Mouse (Mus musculus) T-helper 2 cell (primary cell): Measurements from ENCODE around the gene Kif22.

Experiments
- in situ Hi-C: fragments of 300-600 bp; cut with MboI, MseI; formaldehyde crosslinking; loops from one replicate; pipeline ENCODE4 v1.15.1; 2025; ENCODE audit warnings: high pct_unique_total_duplicates

The Kif22 gene

DNA sequence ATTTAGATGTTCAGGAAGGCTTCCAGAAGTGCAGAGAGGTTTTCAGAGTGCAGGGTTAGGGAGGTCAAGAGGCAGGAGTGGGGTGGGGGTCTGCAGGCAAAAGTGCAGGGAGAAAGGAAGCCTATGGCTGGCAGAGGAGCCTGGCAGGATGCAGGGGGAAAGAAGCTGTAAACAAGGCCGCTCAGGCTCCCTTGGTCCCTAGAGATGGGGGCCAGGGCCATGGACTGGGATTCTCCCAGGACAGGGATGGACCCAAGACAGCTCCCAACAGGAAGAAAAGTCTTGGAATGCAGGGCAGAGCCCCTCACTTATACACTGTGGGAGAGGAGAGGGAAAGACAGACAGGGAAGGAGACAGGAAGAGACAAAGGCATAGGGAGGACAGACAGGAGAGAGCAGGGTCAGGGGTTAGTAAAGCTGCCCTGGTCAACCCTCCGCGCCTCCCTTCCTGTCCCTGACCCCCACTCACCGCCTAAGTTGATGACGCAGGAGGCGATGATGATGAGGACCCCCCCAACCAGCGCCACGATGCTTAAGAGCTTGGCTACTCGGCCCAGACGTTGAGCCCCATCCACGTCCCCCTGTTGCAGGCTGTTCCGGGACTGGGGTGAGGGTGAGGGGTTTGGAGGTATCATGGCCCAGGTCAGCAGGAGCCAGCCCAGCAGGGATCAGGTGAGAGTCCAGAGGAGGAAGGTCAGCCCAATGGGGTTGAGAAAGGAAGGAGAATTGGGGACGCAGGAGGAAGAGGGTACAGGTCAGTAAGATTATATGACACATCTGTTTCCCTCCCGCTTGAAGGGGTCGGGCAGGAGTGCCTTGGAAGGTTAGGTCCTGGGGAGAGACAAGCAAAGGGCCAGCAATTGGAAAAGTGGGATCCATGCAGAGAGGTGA is 23.6 kb downstream of the Kif22 start:
- in situ Hi-C loops: loop anchor here (25.0 kb wide), 1 partner anchor 831 kb away; no protein-coding TSS in a partner anchor

DNA sequence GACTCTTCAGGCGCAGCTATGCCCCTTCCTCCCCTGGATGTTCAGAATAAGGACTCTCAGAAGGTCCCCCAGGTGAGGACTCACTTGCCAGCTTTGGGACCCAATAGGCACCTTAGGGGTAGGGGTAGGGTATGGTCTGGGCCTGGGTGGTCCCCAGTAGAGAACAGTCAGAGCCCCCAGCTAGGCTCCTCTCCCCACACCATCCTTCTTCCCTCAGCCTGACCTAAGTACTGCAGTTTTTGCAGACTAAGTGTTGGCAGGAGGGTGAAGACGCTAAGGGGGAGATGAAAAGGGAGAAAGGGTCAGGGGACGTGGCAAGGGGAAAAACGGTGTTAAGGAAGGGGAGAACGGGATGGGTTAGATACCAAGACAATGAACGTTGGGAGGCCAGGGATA is 24.3 kb downstream of the Kif22 start:
- in situ Hi-C loops: loop anchor here (25.0 kb wide), 1 partner anchor 831 kb away; no protein-coding TSS in a partner anchor

DNA sequence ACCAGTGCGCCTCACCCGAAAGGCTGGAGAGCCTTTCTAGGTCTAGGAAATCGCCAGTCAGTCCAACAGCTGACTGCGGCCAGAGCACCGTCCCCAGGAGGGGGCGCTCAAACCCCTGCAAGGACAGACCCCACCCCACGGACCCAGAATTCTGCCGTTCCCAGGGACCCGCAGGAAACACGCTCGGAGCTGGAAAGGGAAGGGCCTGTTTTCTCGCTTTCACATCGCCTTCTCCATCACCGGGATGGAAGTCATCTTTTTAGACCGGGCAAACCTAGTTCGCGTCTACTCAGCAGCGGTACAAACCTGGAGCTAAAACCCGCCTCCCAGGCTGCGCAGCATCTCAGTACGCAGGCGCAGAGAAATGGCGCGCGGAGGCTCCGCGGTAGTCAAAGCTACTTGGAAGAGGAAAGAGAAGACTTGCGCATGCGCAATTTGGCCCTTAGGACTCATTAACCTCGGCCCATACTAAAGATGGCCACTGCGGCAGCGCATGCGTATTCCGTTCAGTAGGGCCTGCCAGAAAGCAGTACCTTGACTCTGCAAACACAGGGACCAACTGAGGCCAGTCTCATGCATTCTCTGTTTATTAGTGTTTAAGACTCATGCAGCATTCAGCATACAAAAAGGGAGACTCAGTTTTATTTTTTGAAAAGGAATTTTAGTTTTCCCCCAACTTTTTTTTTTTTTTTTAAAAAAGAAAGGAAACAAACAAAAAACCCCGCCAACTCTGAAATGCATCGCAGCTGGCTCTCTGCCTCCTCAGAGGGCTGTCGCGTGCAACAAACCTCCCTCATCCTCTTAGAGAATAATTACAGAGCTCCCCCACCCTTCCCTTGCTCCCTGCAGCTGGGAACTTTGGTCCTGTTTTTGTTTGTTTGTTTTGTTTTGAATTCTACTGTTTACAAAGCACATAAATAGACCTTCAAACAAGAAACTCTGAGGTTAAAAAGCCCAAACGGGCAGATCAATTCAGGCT is 25.0 kb downstream of the Kif22 start, which contains the start of gene Pagr1a:
TSS of gene Pagr1a (minus strand) at position 382 of the 979 bp plus-strand sequence.
- in situ Hi-C loops: loop anchor here (25.0 kb wide), 1 partner anchor 830 kb away; no protein-coding TSS in a partner anchor

DNA sequence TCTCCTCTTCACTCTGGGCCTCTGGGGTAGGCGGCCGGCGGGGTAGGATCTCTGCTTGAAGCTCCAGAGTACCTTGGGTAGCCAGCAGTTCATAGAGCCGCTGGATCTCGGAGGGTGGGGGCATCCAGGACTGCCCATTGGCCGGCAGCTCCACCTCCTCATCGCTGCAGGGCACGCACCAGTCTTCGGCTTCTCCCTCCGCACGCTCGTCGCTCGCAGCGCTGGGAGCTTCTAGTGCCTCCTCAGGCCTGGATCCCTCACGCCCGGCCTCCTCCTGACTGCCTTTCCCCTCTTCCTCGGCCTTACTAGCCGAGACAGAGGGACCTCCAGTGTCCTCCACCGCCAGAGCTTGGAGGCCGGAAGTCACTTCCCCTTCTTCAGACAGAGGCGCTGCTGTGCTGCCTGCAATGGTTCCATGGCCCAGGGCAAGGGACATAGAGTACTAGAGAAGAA is 25.8 kb downstream of the Kif22 start:
- in situ Hi-C loops: loop anchor here (25.0 kb wide), 1 partner anchor 829 kb away; no protein-coding TSS in a partner anchor

DNA sequence TGATC is 26.0 kb downstream of the Kif22 start, which contains the start of gene Pagr1b:
TSS of gene Pagr1b (minus strand) at position 4 of the 5 bp plus-strand sequence.
- in situ Hi-C loops: loop anchor here (25.0 kb wide), 1 partner anchor 829 kb away; no protein-coding TSS in a partner anchor

DNA sequence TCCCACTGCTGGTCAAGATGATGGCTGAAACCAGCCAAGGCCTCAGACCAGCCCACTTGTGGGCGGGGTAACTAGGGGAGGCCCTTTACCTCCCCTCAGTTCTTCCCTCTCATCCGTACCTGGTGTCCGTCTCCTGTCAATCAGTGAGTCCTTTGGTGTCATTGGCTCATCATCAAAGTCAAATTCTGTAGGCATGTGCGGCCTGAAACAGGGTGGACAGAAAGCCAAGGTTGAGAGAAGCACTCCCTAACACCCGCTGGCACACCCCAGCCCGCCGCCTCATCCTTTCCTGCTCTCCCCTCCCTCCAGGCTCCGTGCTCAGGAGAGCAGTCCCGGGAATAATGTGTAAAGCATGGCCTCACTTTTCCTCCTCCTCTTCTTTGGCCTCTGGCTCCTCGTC is 26.2 kb downstream of the Kif22 start:
- in situ Hi-C loops: loop anchor here (25.0 kb wide), 1 partner anchor 829 kb away; no protein-coding TSS in a partner anchor

DNA sequence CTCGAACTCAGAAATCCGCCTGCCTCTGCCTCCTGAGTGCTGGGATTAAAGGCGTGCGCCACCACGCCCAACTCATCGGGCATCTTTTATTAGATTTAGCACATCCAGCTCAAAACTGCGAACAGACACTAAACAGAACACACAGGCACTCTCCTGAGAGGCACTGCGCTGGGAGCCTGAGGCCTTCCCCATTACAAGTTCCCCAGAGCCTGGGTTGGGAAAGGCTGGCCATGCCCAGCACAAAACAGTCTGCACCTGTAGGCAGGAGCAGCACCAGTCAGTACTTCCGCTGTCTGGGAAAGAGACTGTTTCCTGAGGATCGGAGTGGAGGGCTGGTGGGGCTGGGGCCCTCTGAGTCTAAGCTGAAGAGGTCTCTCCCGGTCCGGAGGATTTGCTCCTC is 27.3 kb downstream of the Kif22 start:
- in situ Hi-C loops: loop anchor here (25.0 kb wide), 1 partner anchor 828 kb away; no protein-coding TSS in a partner anchor

DNA sequence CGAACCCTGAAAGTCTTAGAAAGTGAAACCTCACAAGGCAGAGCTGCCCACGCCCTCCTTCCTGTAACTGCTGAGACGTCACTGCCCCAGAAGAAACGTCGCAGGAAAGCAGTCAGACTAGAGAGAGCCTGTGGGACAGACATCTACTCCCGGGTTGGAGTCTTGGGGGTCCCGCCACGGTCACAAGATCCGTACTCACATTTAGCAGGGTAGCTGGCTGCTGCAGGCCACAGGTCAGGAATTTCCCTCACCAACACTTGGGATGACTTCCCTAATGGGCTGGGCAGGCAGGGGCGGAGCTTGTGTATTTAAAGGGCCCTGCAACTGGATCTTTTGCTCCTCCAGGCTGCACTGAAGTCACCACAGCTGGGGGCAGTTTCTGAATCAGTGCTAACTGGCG is 28.0 kb downstream of the Kif22 start, which contains the start of gene Mvp:
TSS of gene Mvp (minus strand) at position 302 of the 400 bp plus-strand sequence.
- in situ Hi-C loops: loop anchor here (25.0 kb wide), 1 partner anchor 827 kb away; no protein-coding TSS in a partner anchor

DNA sequence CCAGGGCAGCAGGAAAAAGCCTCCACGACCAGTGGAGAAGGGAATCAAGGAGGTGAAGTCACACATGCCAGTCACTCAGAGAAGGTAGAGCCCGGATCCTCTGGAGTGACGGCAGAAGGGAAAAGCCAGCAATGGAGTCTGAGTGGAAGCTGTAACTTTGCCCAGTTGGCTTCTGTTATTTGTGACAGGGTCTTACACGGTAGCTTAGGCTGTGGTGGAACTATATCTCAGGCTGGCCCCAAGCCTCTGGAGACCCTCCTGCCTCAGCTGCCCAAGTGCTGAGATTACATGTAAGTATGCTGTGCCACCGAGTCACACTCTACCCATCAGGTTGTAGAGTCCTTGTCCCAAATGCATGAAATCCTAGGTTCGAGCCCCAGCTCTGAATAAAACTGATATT is 28.9 kb downstream of the Kif22 start:
- in situ Hi-C loops: loop anchor here (25.0 kb wide), 1 partner anchor 826 kb away; no protein-coding TSS in a partner anchor

DNA sequence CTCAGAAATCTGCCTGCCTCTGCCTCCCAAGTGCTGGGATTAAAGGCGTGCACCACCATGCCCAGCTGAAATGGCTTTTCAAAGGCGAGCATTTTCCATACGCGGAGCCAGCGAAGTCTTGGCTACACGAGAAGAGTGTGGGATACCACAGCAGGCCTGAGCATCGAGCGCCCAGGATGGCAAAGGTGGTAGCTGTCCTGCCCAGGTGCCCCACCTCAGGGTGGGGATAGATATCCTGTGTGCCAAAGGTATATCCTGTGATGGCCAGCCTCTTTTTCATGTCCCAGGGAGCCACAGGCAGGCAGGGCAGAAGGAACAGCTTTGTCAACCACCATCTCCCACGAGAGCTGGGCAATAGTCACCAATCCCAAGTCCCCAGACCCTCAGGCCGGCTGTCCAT is 29.4 kb downstream of the Kif22 start:
- in situ Hi-C loops: loop anchor here (25.0 kb wide), 1 partner anchor 826 kb away; no protein-coding TSS in a partner anchor

DNA sequence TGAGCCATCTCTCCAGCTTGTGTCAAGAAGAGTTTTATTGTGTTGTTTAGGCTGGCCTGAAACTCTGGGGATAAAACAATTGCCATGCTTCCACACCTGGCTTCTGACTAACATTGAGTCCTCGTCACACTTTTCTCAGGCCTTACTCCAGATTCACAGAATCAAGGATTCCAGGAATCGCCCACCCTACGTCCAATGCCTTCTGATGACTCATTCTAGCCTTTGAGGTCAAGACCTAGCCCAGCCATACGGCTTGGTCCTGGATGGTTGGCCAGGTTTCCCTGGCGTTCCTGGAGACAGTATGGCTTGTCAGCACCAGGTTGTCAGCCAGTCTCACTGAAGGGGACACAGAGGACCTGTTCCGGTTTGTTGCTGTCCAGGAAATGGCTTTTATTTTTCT is 29.9 kb downstream of the Kif22 start:
- in situ Hi-C loops: loop anchor here (25.0 kb wide), 1 partner anchor 825 kb away; no protein-coding TSS in a partner anchor

DNA sequence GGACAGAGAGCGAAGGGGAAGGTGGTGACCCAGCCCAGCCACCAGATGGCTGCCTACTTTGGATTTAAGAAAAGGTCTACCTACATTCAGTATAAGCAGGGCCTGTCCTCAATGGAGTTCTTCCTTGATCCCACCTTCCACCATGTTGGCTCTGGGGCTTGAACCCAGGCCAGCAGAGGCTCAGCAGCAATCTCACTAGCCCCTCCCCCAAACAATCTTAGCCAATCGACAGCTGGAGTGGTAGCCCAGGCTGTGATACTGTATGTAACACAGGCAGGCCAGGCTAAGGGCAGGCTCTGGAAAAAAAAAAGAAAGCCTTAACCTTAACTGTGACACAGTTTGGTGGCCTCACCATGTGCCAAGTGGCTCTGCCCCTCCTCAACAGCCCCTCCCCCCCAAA is 30.6 kb downstream of the Kif22 start:
- in situ Hi-C loops: loop anchor here (25.0 kb wide), 1 partner anchor 824 kb away; no protein-coding TSS in a partner anchor

DNA sequence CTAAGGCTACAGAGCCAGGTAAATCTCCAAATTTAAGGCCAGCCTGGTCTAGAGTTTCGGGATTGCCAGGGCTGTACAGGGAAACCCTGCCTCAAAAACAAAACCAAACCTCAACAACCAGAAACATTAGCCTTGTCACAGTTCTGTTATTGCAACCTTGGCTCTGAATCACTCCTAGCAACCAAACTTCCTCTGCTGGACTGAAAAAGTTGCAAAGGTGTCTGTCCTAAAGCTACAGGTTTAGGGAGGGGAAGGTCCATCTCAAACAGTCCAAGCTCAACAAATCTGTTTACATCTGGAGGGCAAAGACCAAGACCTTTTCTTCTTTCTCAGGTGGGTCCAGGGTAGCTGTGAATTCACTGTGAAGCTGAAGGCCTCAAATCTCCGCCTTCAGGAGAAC is 31.2 kb downstream of the Kif22 start:
- in situ Hi-C loops: loop anchor here (25.0 kb wide), 1 partner anchor 824 kb away; no protein-coding TSS in a partner anchor

DNA sequence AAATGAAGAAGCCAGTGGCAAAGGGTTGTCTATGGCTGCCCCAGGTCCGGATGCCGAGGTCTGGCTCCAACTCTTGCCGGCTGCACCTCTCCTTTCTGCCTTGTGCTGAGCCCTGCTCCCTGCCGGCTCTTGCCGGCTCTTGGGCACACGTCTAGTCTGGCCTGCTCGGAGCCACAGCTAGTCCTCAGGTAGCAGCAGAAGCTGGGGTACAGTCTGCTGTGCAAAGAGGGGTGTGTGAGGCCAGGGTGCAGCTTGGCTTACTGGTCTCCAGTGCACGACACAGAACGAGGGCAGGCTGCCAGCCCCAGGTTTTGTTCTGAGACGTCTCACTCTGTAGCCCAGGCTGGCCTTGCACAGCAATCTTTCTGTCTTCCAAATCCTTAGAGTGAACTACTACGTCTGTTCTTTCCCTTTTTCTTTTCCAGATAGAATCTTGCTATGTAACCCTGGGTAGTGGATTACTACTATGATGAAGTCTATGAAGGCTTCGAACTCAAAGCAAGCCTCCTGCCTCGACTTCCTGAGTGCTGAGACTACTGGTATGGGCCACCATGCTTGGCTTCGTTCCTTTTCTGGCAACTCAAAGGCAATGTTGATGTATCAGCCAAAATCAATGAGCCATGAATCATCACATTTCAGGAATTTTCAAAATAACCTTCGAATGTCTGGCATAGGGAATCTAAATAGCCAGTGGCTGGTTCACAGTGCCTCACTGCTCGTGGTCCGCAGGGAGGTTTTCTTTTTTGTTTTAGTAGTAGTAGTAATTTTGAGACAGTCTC is 32.8 kb downstream of the Kif22 start:
- in situ Hi-C loops: loop anchor here (25.0 kb wide), 1 partner anchor 822 kb away; no protein-coding TSS in a partner anchor

DNA sequence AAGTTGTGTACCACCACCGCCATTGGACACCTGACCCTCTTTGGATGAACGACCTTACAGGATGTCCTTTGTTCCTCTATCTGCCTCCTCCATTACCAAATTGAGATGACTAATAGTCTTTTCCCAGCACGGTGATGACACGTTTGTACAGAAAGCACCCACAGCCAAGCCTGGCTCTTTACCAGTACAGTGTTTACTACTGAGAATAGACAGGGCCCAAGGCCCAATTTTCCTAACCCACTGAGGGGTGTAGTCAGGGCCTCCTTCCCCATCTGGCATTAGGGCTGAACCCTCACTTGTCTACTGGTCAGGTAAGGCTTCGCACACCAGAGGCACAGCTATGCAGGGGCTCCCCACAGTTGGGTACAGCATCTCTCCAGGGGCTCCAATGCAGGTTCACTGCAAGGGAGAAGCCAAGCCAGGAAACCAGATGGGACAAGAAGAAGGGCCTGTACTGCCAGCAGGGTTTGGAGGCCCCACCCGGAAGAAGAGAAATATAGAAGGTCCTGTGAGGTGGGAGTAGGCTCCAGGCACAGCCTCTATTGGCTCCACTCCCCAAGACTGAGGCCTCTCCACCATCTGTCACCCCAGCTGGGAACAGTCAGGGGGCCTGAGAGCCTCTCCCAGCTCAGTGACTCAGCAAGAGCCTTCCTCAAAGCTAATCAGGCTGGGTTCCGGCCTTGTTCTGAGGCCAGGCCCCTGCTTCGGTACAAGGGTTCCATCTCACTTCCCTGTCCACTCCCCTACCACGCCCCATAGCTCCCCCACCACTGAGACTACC is 33.8 kb downstream of the Kif22 start:
- in situ Hi-C loops: loop anchor here (25.0 kb wide), 1 partner anchor 821 kb away; no protein-coding TSS in a partner anchor

DNA sequence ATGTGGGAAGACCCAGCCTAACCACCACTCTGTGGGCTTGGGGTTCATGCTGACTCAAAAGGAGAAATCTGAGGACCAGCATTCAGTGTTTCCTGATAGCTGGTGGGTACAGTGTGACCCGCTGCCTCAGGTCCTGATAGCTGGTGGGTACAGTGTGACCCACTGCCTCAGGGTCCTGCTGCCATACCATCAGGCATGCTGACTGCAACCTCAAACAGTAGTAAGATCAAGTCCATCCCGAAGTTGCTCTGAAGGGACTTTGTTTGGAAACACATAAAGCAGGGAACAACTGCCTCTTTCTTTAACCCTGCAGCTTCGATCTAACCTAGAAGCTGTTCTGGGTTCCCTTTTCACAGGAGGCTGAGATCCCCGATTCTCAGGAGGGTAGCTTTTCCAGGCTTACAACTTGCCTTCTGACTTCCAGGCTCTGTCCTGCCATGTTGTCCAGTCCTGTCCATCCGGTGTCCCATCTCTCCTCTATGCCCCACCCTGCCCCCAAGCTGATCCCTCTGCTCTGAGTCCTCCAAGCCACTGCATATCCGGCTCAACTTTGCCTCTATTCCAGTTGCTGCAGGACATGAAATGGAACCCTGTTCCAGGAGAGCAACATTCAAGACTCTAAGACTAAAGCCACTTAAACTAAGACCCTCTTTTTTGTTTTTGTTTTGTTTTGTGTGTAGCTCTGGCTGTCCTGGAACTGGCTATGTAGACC is 34.8 kb downstream of the Kif22 start:
- in situ Hi-C loops: loop anchor here (25.0 kb wide), 1 partner anchor 820 kb away; no protein-coding TSS in a partner anchor

DNA sequence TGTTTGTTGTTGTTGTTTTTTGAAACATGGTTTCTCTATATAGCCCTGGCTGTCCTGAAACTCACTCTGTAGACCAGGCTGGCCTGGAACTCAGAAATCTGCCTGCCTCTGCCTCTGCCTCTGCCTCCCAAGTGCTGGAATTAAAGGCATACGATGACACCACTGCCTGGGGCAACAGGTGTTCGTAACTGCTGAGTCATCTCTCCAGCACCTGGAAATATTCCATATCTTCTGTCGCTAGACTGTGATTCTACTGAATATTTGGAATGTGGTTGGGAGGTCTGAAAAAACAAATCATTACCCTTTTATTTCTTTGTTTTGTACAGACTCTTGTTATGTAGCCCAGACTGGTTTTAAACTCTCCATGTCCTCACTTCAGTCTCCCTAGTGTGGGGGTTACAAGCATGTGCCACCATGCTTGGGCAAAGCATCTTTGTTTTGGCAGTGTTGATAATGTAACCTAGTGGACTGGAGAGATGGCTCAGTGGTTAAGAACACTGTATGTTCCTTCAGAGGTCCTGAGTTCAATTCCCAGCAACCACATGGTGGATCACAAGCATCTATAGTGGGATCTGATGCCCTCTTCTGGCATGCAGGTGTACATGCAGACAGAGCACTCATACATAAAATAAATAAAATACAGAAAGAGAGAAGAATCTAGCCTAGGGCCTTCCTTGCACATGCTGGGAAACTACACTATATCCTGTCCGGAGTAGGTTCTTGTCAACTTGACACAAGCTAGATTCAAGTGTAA is 38.0 kb downstream of the Kif22 start:
- in situ Hi-C loops: loop anchor here (25.0 kb wide), 1 partner anchor 817 kb away; no protein-coding TSS in a partner anchor

DNA sequence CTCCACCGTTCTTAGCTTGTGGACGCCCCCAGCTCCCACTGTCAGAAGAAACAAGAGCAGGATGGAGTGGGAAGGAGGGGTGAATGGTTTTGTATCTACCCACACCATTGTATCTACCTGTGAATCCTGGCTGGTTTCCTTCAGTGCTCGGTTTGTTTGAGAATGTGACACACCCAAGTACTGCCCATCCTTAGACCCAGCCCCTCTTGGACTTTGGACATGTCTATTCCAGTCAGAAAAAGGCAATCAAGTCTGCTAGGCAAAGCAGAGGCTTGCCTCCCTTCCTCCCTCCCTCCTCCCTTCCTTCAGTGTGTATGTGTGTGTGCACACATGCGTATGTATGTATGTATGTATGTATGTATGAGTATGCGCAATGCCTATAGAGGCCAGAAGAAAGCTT is 38.7 kb downstream of the Kif22 start:
- in situ Hi-C loops: loop anchor here (25.0 kb wide), 1 partner anchor 816 kb away; no protein-coding TSS in a partner anchor
